Mouse (Mus musculus) MEL (cell line): ENCODE results near the gene Tnp2. TPM values are rescaled to one million over a fixed set of nuclear protein-coding genes. Genes with fewer than 3 reads are reported as not detected.

Source experiments
- DNase-seq: peaks from one replicate; pipeline ENCODE4 v3.0.0; 2011; ENCODE audit warnings: low read depth, low spot score
- H3K27ac ChIP-seq: 2 replicates; pipeline ENCODE4 v1.5.1; 2012; ENCODE audit warnings: low read depth, mild to moderate bottlenecking, control low read depth, low read length, moderate library complexity; ENCODE audit not compliant: control insufficient read depth
- H3K27me3 ChIP-seq, 2 experiments: fragments of 150-350 bp in 1 of 2; sonication (generic) in 1 of 2; 2 replicates each; pipeline ENCODE4 v1.6.1; 2012; ENCODE audit warnings: low read length in 2 of 2, mild to moderate bottlenecking in 2 of 2, improper control_type of control experiment in 1 of 2, moderate library complexity in 1 of 2; ENCODE audit not compliant: insufficient read depth in 2 of 2, control insufficient read depth in 1 of 2
- H3K36me3 ChIP-seq, 2 experiments: 2 replicates each; pipeline ENCODE4 v1.6.1; 2012 to 2014; ENCODE audit warnings: low read length in 2 of 2, improper control_type of control experiment in 1 of 2, inconsistent platforms in 1 of 2, mild to moderate bottlenecking in 1 of 2; ENCODE audit not compliant: insufficient read depth in 2 of 2, control insufficient read depth in 1 of 2
- H3K4me1 ChIP-seq, 2 experiments: fragments of 150-350 bp in 1 of 2; sonication (generic) in 1 of 2; 2 replicates each; pipeline ENCODE4 v1.6.1; 2012; ENCODE audit warnings: low read length in 2 of 2, improper control_type of control experiment in 1 of 2, mild to moderate bottlenecking in 1 of 2; ENCODE audit not compliant: insufficient read depth in 2 of 2, control insufficient read depth in 1 of 2
- H3K4me3 ChIP-seq, 2 experiments: fragments of 150-350 bp in 1 of 2; sonication (generic) in 1 of 2; 2 replicates each; pipeline ENCODE4 v1.5.1; 2012; ENCODE audit warnings: low read depth in 2 of 2, low read length in 2 of 2, mild to moderate bottlenecking in 2 of 2, moderate library complexity in 2 of 2, control low read depth in 1 of 2, improper control_type of control experiment in 1 of 2; ENCODE audit not compliant: control insufficient read depth in 1 of 2, insufficient read depth in 1 of 2
- H3K79me2 ChIP-seq: 2 replicates; pipeline ENCODE4 v1.6.1; 2012; ENCODE audit warnings: mild to moderate bottlenecking, low read length, moderate library complexity; ENCODE audit not compliant: control insufficient read depth, poor library complexity, insufficient read depth
- H3K9ac ChIP-seq: 2 replicates; pipeline ENCODE4 v1.6.1; 2012; ENCODE audit warnings: low read depth, mild to moderate bottlenecking, control low read depth, low read length, moderate library complexity; ENCODE audit not compliant: control insufficient read depth, poor library complexity, severe bottlenecking
- H3K9me3 ChIP-seq: fragments of 150-350 bp; sonication (generic); replicated peaks from 2 replicates; pipeline ENCODE4 v1.6.1; 2012; ENCODE audit warnings: mild to moderate bottlenecking, low read length, improper control_type of control experiment, moderate library complexity; ENCODE audit not compliant: insufficient read depth
- CHD1 ChIP-seq: IDR thresholded peaks from 2 replicates; pipeline ENCODE4 v1.6.1; 2012; ENCODE audit warnings: low read depth, mild to moderate bottlenecking, inconsistent platforms, low read length, improper control_type of control experiment
- CHD2 ChIP-seq: IDR thresholded peaks from 2 replicates; pipeline ENCODE4 v1.6.1; 2011; ENCODE audit warnings: low read length, improper control_type of control experiment
- CTCF ChIP-seq, 3 experiments: IDR thresholded peaks in 2 of 3; conservative IDR thresholded peaks in 1 of 3; 2 replicates each; pipeline ENCODE4 v1.5.1; 2011 to 2012; ENCODE audit warnings: low read length in 3 of 3, low read depth in 2 of 3, mild to moderate bottlenecking in 2 of 3, improper control_type of control experiment in 1 of 3, inconsistent platforms in 1 of 3, mixed read lengths in 1 of 3, moderate library complexity in 1 of 3; ENCODE audit not compliant: control insufficient read depth in 1 of 3, insufficient read depth in 1 of 3, poor library complexity in 1 of 3, severe bottlenecking in 1 of 3
- GATA1 ChIP-seq: IDR thresholded peaks from 2 replicates; pipeline ENCODE4 v1.6.1; 2011; ENCODE audit warnings: low read depth, low read length, improper control_type of control experiment
- JUND ChIP-seq: IDR thresholded peaks from 2 replicates; pipeline ENCODE4 v1.6.1; 2011; ENCODE audit warnings: low read depth, mild to moderate bottlenecking, improper control_type of control experiment, low read length
- MXI1 ChIP-seq: IDR thresholded peaks from 2 replicates; pipeline ENCODE4 v1.6.1; 2011; ENCODE audit warnings: mild to moderate bottlenecking, low read depth, low read length, improper control_type of control experiment
- MYB ChIP-seq: IDR thresholded peaks from 2 replicates; pipeline ENCODE4 v1.6.1; 2011; ENCODE audit warnings: mild to moderate bottlenecking, low read depth, low read length, improper control_type of control experiment
- NELFE ChIP-seq: IDR thresholded peaks from 2 replicates; pipeline ENCODE4 v1.6.1; 2011; ENCODE audit warnings: low read depth, low read length, improper control_type of control experiment
- NRF1 ChIP-seq: IDR thresholded peaks from 2 replicates; pipeline ENCODE4 v1.6.1; 2014; ENCODE audit warnings: low read depth, mild to moderate bottlenecking, inconsistent platforms, low read length, improper control_type of control experiment, moderate library complexity; ENCODE audit not compliant: poor library complexity, insufficient read depth, severe bottlenecking
- POLR2A ChIP-seq, 2 experiments: IDR thresholded peaks; 2 replicates each; pipeline ENCODE4 v1.6.1; 2011 to 2012; ENCODE audit warnings: low read length in 2 of 2, mild to moderate bottlenecking in 2 of 2, control low read depth in 1 of 2, improper control_type of control experiment in 1 of 2, low read depth in 1 of 2, moderate library complexity in 1 of 2; ENCODE audit not compliant: control insufficient read depth in 1 of 2, insufficient read depth in 1 of 2, poor library complexity in 1 of 2
- POLR2AphosphoS5 ChIP-seq: IDR thresholded peaks from 2 replicates; pipeline ENCODE4 v1.6.1; 2012; ENCODE audit warnings: low read depth, borderline replicate concordance, mild to moderate bottlenecking, inconsistent platforms, low read length, moderate library complexity, mixed read lengths
- RAD21 ChIP-seq: IDR thresholded peaks from 2 replicates; pipeline ENCODE4 v1.6.1; 2011; ENCODE audit warnings: mild to moderate bottlenecking, low read depth, low read length, improper control_type of control experiment
- RCOR1 ChIP-seq: IDR thresholded peaks from 2 replicates; pipeline ENCODE4 v1.6.1; 2012; ENCODE audit warnings: low read depth, mild to moderate bottlenecking, inconsistent platforms, low read length, improper control_type of control experiment
- SIN3A ChIP-seq: IDR thresholded peaks from 2 replicates; pipeline ENCODE4 v1.6.1; 2012; ENCODE audit warnings: low read length, improper control_type of control experiment, inconsistent platforms
- SMC3 ChIP-seq: IDR thresholded peaks from 2 replicates; pipeline ENCODE4 v1.6.1; 2011; ENCODE audit warnings: low read depth, low read length, improper control_type of control experiment
- TBP ChIP-seq: IDR thresholded peaks from 2 replicates; pipeline ENCODE4 v1.8.0; 2011; ENCODE audit warnings: low read depth, low read length, improper control_type of control experiment
- UBTF ChIP-seq: IDR thresholded peaks from 2 replicates; pipeline ENCODE4 v1.6.1; 2012; ENCODE audit warnings: low read depth, mild to moderate bottlenecking, inconsistent platforms, low read length, improper control_type of control experiment, moderate library complexity, borderline replicate concordance; ENCODE audit not compliant: insufficient read depth
- USF1 ChIP-seq: IDR thresholded peaks from 2 replicates; pipeline ENCODE4 v1.6.1; 2014; ENCODE audit warnings: low read depth, mild to moderate bottlenecking, inconsistent platforms, low read length, improper control_type of control experiment, moderate library complexity
- USF2 ChIP-seq, 2 experiments: IDR thresholded peaks; 2 replicates each; pipeline ENCODE4 v1.6.1; 2011 to 2012; ENCODE audit warnings: improper control_type of control experiment in 2 of 2, low read length in 2 of 2, borderline replicate concordance in 1 of 2, inconsistent platforms in 1 of 2, low read depth in 1 of 2, mild to moderate bottlenecking in 1 of 2; ENCODE audit not compliant: insufficient read depth in 1 of 2
- ZC3H11A ChIP-seq: IDR thresholded peaks from 2 replicates; pipeline ENCODE4 v1.6.1; 2012; ENCODE audit warnings: low read depth, mild to moderate bottlenecking, inconsistent platforms, low read length, improper control_type of control experiment
- ZKSCAN1 ChIP-seq: IDR thresholded peaks from 2 replicates; pipeline ENCODE4 v1.6.1; 2012; ENCODE audit warnings: low read depth, mild to moderate bottlenecking, inconsistent platforms, low read length, improper control_type of control experiment, moderate library complexity
- ZMIZ1 ChIP-seq: IDR thresholded peaks from 2 replicates; pipeline ENCODE4 v1.6.1; 2012; ENCODE audit warnings: low read depth, mild to moderate bottlenecking, inconsistent platforms, low read length, improper control_type of control experiment, moderate library complexity
- polyA plus RNA-seq, 2 experiments: library from polyadenylated mRNA; stranded (reverse) in 1 of 2; unstranded in 1 of 2; fragments of >175 nt in 1 of 2; fragments of >200 nt in 1 of 2; gene quantifications; 2 replicates each; pipeline versions ENCODE4 v1.2.1 to v1.2.4; 2012; ENCODE audit warnings: low replicate concordance in 2 of 2, low read depth in 1 of 2; ENCODE audit not compliant: insufficient read length in 2 of 2, insufficient read depth in 1 of 2, missing spikeins in 1 of 2
- total RNA-seq: library from RNA; depleted of rRNA; stranded (reverse); fragments of 300-350 nt; gene quantifications from 2 replicates; pipeline ENCODE4 v1.2.3, GENCODE M21; 2012

Gene Tnp2
- total and polyA plus RNA-seq, 3 experiments, result not detected

- no peak for DNase-seq
- H3K36me3 ChIP-seq, result no peaks in the 10 kb centered on the region
- no peaks in the 10 kb centered on the region for H3K27me3 ChIP-seq
These were observed 47.4 kb downstream of the Tnp2 start for GRCm38 (mm10) chr16:10741082-10741481.

GRCm38 (mm10) chr16:10739854-10740398 lies 48.5 kb downstream of the Tnp2 start:
- Histone ChIP-seq H3K79me2 (no peaks in the 10 kb centered on the region), H3K4me3 (no peak overlapping the region), H3K27ac (no peak overlapping the region), H3K9ac (no peak overlapping the region), H3K9me3 (no peaks in the 10 kb centered on the region), H3K36me3 (no peaks in the 10 kb centered on the region), H3K27me3 (no peaks in the 10 kb centered on the region), H3K4me1 (peaks cover 0 to 4% of the 10 kb centered on the region in 2 experiments; a peak in 1 of 4 replicates)
- no peak for DNase-seq
- TF ChIP-seq MYB, result no peak
- TF ChIP-seq CHD1, result no peak
- no peak for TF ChIP-seq USF1
- no peak for TF ChIP-seq CTCF (IDR thresholded peaks at IDR 0.05 in 2 of 3, conservative IDR thresholded peaks at IDR 0.05 in 1 of 3; ENCODE audit: control insufficient read depth in 1 of 3, insufficient read depth in 1 of 3, low read depth in 2 of 3, low read length in 3 of 3, poor library complexity in 1 of 3, severe bottlenecking in 1 of 3)
- no peak for TF ChIP-seq CHD2
- TF ChIP-seq TBP, result no peak
- TF ChIP-seq UBTF, result no peak
- no peak for TF ChIP-seq SMC3
- TF ChIP-seq JUND, result no peak
- TF ChIP-seq RCOR1, result no peak
- TF ChIP-seq ZKSCAN1, result no peak
- TF ChIP-seq NELFE, result no peak
- TF ChIP-seq SIN3A, result no peak
- no peak for TF ChIP-seq MXI1
- no peak for TF ChIP-seq USF2 (IDR thresholded peaks at IDR 0.05; ENCODE audit: borderline replicate concordance in 1 of 2, insufficient read depth in 1 of 2, low read depth in 1 of 2, low read length in 2 of 2)
- TF ChIP-seq RAD21, result no peak
- TF ChIP-seq POLR2A (IDR thresholded peaks at IDR 0.05; ENCODE audit: control insufficient read depth in 1 of 2, insufficient read depth in 1 of 2, low read depth in 1 of 2, low read length in 2 of 2, poor library complexity in 1 of 2), result no peak
- no peak for TF ChIP-seq ZMIZ1
- no peak for TF ChIP-seq POLR2AphosphoS5
- no peak for TF ChIP-seq GATA1

More at GRCm38 (mm10) chr16:10741082-10741481, 47.4 kb downstream of the Tnp2 start:
- H3K9me3 ChIP-seq, result no peaks in the 10 kb centered on the region
- H3K79me2 ChIP-seq, result no peaks in the 10 kb centered on the region
- no peak overlapping the region for H3K9ac ChIP-seq
- H3K4me3 ChIP-seq, result no peak overlapping the region
- H3K27ac ChIP-seq, result no peak overlapping the region
- TF ChIP-seq NRF1 (no peak), NELFE (no peak), ZC3H11A (no peak), RCOR1 (no peak)
- peaks cover 0 to 4% of the 10 kb centered on the region in 2 experiments; a peak in 1 of 4 replicates for H3K4me1 ChIP-seq
